26 mouse cellular contexts compared by ENCODE assay signal in genomic region chr7:73747531-73747930, GRCm38 (mm10). TPM values are rescaled to one million over a fixed set of nuclear protein-coding genes. Genes with fewer than 3 reads are reported as not detected.
DNase-seq lines count a peak whose midpoint lies in the region; ATAC-seq and TF ChIP-seq lines count a peak whose summit lies in the region.
"Had no signal": no experiment of that assay in that cellular context is flagged by ENCODE, and none has a peak within 500 bp of the region (broad histone marks: within the 10 kb centered on the region; RNA-seq: fewer than 3 reads in every experiment).

No protein-coding gene starts in this region.

- no peak for ATAC-seq in heart, postnatal 0 days (ENCODE audit: insufficient read depth, low read depth)
- ATAC-seq in heart, embryonic 11.5 days (replicated peaks; ENCODE audit: insufficient number of reproducible peaks, low FRiP score, low TSS enrichment): no peak
- no peak for ATAC-seq in midbrain, embryonic 11.5 days (ENCODE audit: low FRiP score)
- ATAC-seq in midbrain, embryonic 16.5 days: no peak
- 0 out of 2 replicates have a peak, but pooled peaks have one; percentile 20 for ATAC-seq in stomach, embryonic 14.5 days (ENCODE audit: insufficient number of reproducible peaks, insufficient read depth, low FRiP score, low read depth)

- no peaks in the 10 kb centered on the region for H3K27me3 ChIP-seq in heart, postnatal 0 days (ENCODE audit: control insufficient read depth, insufficient read depth, low read length)
- no peaks in the 10 kb centered on the region for H3K27me3 ChIP-seq in heart, embryonic 11.5 days (ENCODE audit: control insufficient read depth, insufficient read depth, low read length)
- H3K27me3 ChIP-seq in midbrain, embryonic 11.5 days (ENCODE audit: control insufficient read depth, insufficient read depth, low read length): no peaks in the 10 kb centered on the region
- no peaks in the 10 kb centered on the region for H3K27me3 ChIP-seq in midbrain, embryonic 16.5 days (ENCODE audit: control insufficient read depth, insufficient read depth, low read depth, low read length)
- H3K27me3 ChIP-seq in stomach, embryonic 14.5 days (ENCODE audit: control insufficient read depth, insufficient read depth, low read length): no peaks in the 10 kb centered on the region
- H3K27me3 ChIP-seq: forebrain, embryonic 13.5 days; hindbrain, embryonic 15.5 days; kidney, embryonic 15.5 days; liver, embryonic 13.5 days; neural tube, embryonic 15.5 days had no signal

- TF ChIP-seq EP300 in heart, postnatal 0 days (IDR thresholded peaks at IDR 0.05; ENCODE audit: low read depth): no peak

- H3K4me2 ChIP-seq in heart, postnatal 0 days (ENCODE audit: low read depth, low read length): no peak overlapping the region
- H3K4me2 ChIP-seq in heart, embryonic 11.5 days: no peak overlapping the region
- H3K4me2 ChIP-seq in midbrain, embryonic 11.5 days: no peak overlapping the region
- H3K4me2 ChIP-seq in midbrain, embryonic 16.5 days (ENCODE audit: low read length): no peak overlapping the region
- no peak overlapping the region for H3K4me2 ChIP-seq in stomach, embryonic 14.5 days (replicated peaks; ENCODE audit: low read depth, low read length)
- H3K4me2 ChIP-seq: forebrain, embryonic 13.5 days; hindbrain, embryonic 15.5 days; kidney, embryonic 15.5 days; liver, embryonic 13.5 days; neural tube, embryonic 15.5 days had no signal

- H3K36me3 ChIP-seq in heart, postnatal 0 days (replicated peaks; ENCODE audit: control insufficient read depth, insufficient read depth, low read length): no peaks in the 10 kb centered on the region
- no peaks in the 10 kb centered on the region for H3K36me3 ChIP-seq in heart, embryonic 11.5 days (ENCODE audit: control insufficient read depth, insufficient read depth, low read length)
- H3K36me3 ChIP-seq in midbrain, embryonic 11.5 days (ENCODE audit: control insufficient read depth, insufficient read depth, low read length): no peaks in the 10 kb centered on the region
- H3K36me3 ChIP-seq in midbrain, embryonic 16.5 days (ENCODE audit: control insufficient read depth, insufficient read depth, low read length): no peaks in the 10 kb centered on the region
- no peaks in the 10 kb centered on the region for H3K36me3 ChIP-seq in stomach, embryonic 14.5 days (ENCODE audit: control insufficient read depth, insufficient read depth, low read length)
- H3K36me3 ChIP-seq: G1E; heart, embryonic 10.5 days; hindbrain, embryonic 15.5 days; kidney, embryonic 15.5 days; liver, embryonic 13.5 days; neural tube, embryonic 15.5 days had no signal

- peaks cover 20% of the 10 kb centered on the region; the same call in 1 of the 2 replicates for H3K4me1 ChIP-seq in heart, postnatal 0 days (ENCODE audit: control insufficient read depth, insufficient read depth)
- H3K4me1 ChIP-seq in heart, embryonic 11.5 days (ENCODE audit: control insufficient read depth, insufficient read depth, low read length): 0 out of 2 replicates have a peak, but pooled peaks cover 4% of the 10 kb centered on the region
- H3K4me1 ChIP-seq in midbrain, embryonic 11.5 days (ENCODE audit: control insufficient read depth, insufficient read depth, low read length): no peaks in the 10 kb centered on the region
- H3K4me1 ChIP-seq in midbrain, embryonic 16.5 days (ENCODE audit: control insufficient read depth, insufficient read depth, low read length): no peaks in the 10 kb centered on the region
- peaks cover 22% of the 10 kb centered on the region for H3K4me1 ChIP-seq in stomach, embryonic 14.5 days (ENCODE audit: control insufficient read depth, insufficient read depth, low read length)
- H3K4me1 ChIP-seq: forebrain, embryonic 13.5 days; hindbrain, embryonic 15.5 days; liver, embryonic 13.5 days had no signal

- DNase-seq in heart, postnatal 0 days (ENCODE audit: low spot score): no peak
- peak; percentile 57 for DNase-seq in midbrain, embryonic 11.5 days (ENCODE audit: low spot score, missing footprints)
- no peak for DNase-seq in urinary bladder, adult 2 months (ENCODE audit: low spot score)
- DNase-seq in layer of hippocampus, postnatal 36 days: no peak
- DNase-seq: adrenal gland, adult 2 months; B cell, adult 2 months; cerebellum, adult 11 months; cerebellum, postnatal 10 days; gastrocnemius, postnatal 36 days; heart, postnatal 14 days; kidney, adult 11 months; kidney, postnatal 4 days; layer of hippocampus, adult 9-11 months; liver, embryonic 13.5 days had no signal

- H3K9me3 ChIP-seq in heart, postnatal 0 days (replicated peaks; ENCODE audit: control insufficient read depth, low read length): no peaks in the 10 kb centered on the region
- no peaks in the 10 kb centered on the region; the same call in 1 of the 2 replicates for H3K9me3 ChIP-seq in heart, embryonic 11.5 days (replicated peaks; ENCODE audit: control insufficient read depth, low read length)
- no peaks in the 10 kb centered on the region for H3K9me3 ChIP-seq in midbrain, embryonic 11.5 days (ENCODE audit: control insufficient read depth, low read length)
- no peaks in the 10 kb centered on the region for H3K9me3 ChIP-seq in midbrain, embryonic 16.5 days (replicated peaks; ENCODE audit: control insufficient read depth, low read length, poor library complexity, severe bottlenecking)
- no peaks in the 10 kb centered on the region for H3K9me3 ChIP-seq in stomach, embryonic 14.5 days (ENCODE audit: control insufficient read depth, low read depth, low read length)
- H3K9me3 ChIP-seq: forebrain, embryonic 13.5 days; G1E; heart, embryonic 10.5 days; hindbrain, embryonic 15.5 days; kidney, embryonic 15.5 days; liver, embryonic 13.5 days; neural tube, embryonic 15.5 days had no signal

- H3K9ac ChIP-seq in heart, postnatal 0 days (replicated peaks; ENCODE audit: low read depth, low read length): no peak overlapping the region
- H3K9ac ChIP-seq in heart, embryonic 11.5 days (ENCODE audit: low read depth, low read length): no peak overlapping the region
- no peak overlapping the region for H3K9ac ChIP-seq in midbrain, embryonic 11.5 days (ENCODE audit: low read length)
- H3K9ac ChIP-seq in midbrain, embryonic 16.5 days (ENCODE audit: low read depth, low read length): no peak overlapping the region
- no peak overlapping the region for H3K9ac ChIP-seq in stomach, embryonic 14.5 days (replicated peaks; ENCODE audit: low read depth, low read length)
- H3K9ac ChIP-seq: forebrain, embryonic 13.5 days; hindbrain, embryonic 15.5 days; kidney, embryonic 15.5 days; liver, embryonic 13.5 days; neural tube, embryonic 15.5 days had no signal

- 88% methylated on average over 3 of the region's 3 CpGs for WGBS in heart, postnatal 0 days
- WGBS in heart, embryonic 11.5 days (ENCODE audit: insufficient replicate concordance): 74% methylated on average over 3 of the region's 3 CpGs
- 91% methylated on average over 3 of the region's 3 CpGs for WGBS in midbrain, embryonic 11.5 days
- 90% methylated on average over 3 of the region's 3 CpGs for WGBS in midbrain, embryonic 16.5 days
- WGBS in stomach, embryonic 14.5 days: 53% methylated on average over 3 of the region's 3 CpGs

- no peak for TF ChIP-seq CTCF in heart, postnatal 0 days (IDR thresholded peaks at IDR 0.05; ENCODE audit: low read depth)

- no peak overlapping the region for H3K4me3 ChIP-seq in heart, postnatal 0 days (ENCODE audit: low read depth, low read length)
- no peak overlapping the region for H3K4me3 ChIP-seq in heart, embryonic 11.5 days (ENCODE audit: low read depth, low read length)
- H3K4me3 ChIP-seq in midbrain, embryonic 11.5 days (ENCODE audit: low read depth, low read length): no peak overlapping the region
- no peak overlapping the region for H3K4me3 ChIP-seq in midbrain, embryonic 16.5 days (ENCODE audit: low read depth, low read length)
- no peak overlapping the region for H3K4me3 ChIP-seq in stomach, embryonic 14.5 days (ENCODE audit: low read depth, low read length)
- H3K4me3 ChIP-seq: forebrain, embryonic 13.5 days; heart, embryonic 10.5 days; hindbrain, embryonic 15.5 days; kidney, embryonic 15.5 days; left cerebral cortex, adult 2 months; liver, embryonic 13.5 days; neural tube, embryonic 15.5 days had no signal

- peak overlapping the region; percentile 62; the same call in 1 of the 2 replicates for H3K27ac ChIP-seq in heart, postnatal 0 days (ENCODE audit: low read depth)
- H3K27ac ChIP-seq in heart, embryonic 11.5 days (ENCODE audit: low read depth, low read length): no peak overlapping the region
- H3K27ac ChIP-seq in midbrain, embryonic 11.5 days (ENCODE audit: low read depth, low read length): no peak overlapping the region
- H3K27ac ChIP-seq in midbrain, embryonic 16.5 days (ENCODE audit: low read length): no peak overlapping the region
- peak overlapping the region; percentile 88 for H3K27ac ChIP-seq in stomach, embryonic 14.5 days (ENCODE audit: low read length)
- H3K27ac ChIP-seq: forebrain, embryonic 13.5 days; heart, embryonic 10.5 days; hindbrain, embryonic 15.5 days; kidney, embryonic 15.5 days; left cerebral cortex, adult 2 months; liver, embryonic 13.5 days; macrophage; neural tube, embryonic 15.5 days had no signal

RNA-seq across cellular contexts. Expression of gene Fam174b, which starts 7.4 kb away (rescaled TPM):
- 94.7 and 105 TPM in 2 replicates for total RNA-seq in heart, postnatal 0 days (2014; rRNA removed; ENCODE audit: low replicate concordance)
- polyA plus RNA-seq in heart, postnatal 0 days (2015; fragmentation: Nextera tagmentation; extraction: Ambion mirVana): 72.9 and 81.0 TPM in 2 replicates
- polyA plus RNA-seq in heart, embryonic 11.5 days (2014; fragmentation: Nextera tagmentation; extraction: Ambion mirVana): 30.8 and 36.9 TPM in 2 replicates
- polyA plus RNA-seq in midbrain, embryonic 11.5 days (2014; fragmentation: Nextera tagmentation; extraction: Ambion mirVana): 28.9 and 36.3 TPM in 2 replicates
- 33.8 and 35.9 TPM in 2 replicates for polyA plus RNA-seq in midbrain, embryonic 16.5 days (2015; fragmentation: Nextera tagmentation; extraction: Ambion mirVana)
- 53.5 and 56.1 TPM in 2 replicates for polyA plus RNA-seq in stomach, embryonic 14.5 days (2014; fragmentation: Nextera tagmentation; extraction: Ambion mirVana)
- 49.2 and 52.9 TPM in 2 replicates for polyA plus RNA-seq in urinary bladder, adult 2 months (2012; rRNA removed)
- total RNA-seq in layer of hippocampus, postnatal 36 days (2021): 10 to 100 TPM; 30.2 to 31.6 TPM
- total RNA-seq: CH12.LX had no signal

Comparison
In these comparisons a context has a peak if more than half of its experiments do, and no peak if none do; other contexts are left out.
1. H3K27ac ChIP-seq: peak in heart, postnatal 0 days (single experiment) and stomach, embryonic 14.5 days (single experiment); none in heart, embryonic 11.5 days (single experiment), midbrain, embryonic 11.5 days (single experiment) and midbrain, embryonic 16.5 days (single experiment).